ENCODE assay signal across 26 mouse cellular contexts in genomic region chr2:68910727-68911126, GRCm38 (mm10). TPM values are rescaled to one million over a fixed set of nuclear protein-coding genes. Genes with fewer than 3 reads are reported as not detected.
DNase-seq lines count a peak whose midpoint lies in the region; ATAC-seq and TF ChIP-seq lines count a peak whose summit lies in the region.
"Had no signal": no experiment of that assay in that cellular context is flagged by ENCODE, and none has a peak within 500 bp of the region (broad histone marks: within the 10 kb centered on the region; RNA-seq: fewer than 3 reads in every experiment).

No protein-coding gene starts in this region.

- H3K9me3 ChIP-seq in hindbrain, embryonic 13.5 days: no peaks in the 10 kb centered on the region
- H3K9me3 ChIP-seq: forebrain, embryonic 10.5 days; heart, embryonic 13.5 days; hindbrain, embryonic 15.5 days; limb, embryonic 12.5 days; liver, embryonic 15.5 days; neural tube, embryonic 15.5 days had no signal

- TF ChIP-seq CTCF in layer of hippocampus, adult 2 months (conservative IDR thresholded peaks at IDR 0.05): no peak
- TF ChIP-seq CTCF in embryonic fibroblast, embryonic 13.5 days (IDR thresholded peaks at IDR 0.05; ENCODE audit: borderline replicate concordance, insufficient read depth, low read length): no peak

- TF ChIP-seq POLR2A in embryonic fibroblast, embryonic 13.5 days (IDR thresholded peaks at IDR 0.05; ENCODE audit: low read depth, low read length): no peak

- H3K27me3 ChIP-seq in hindbrain, embryonic 13.5 days: no peaks in the 10 kb centered on the region
- H3K27me3 ChIP-seq: heart, embryonic 13.5 days; hindbrain, embryonic 15.5 days; limb, embryonic 12.5 days; liver, embryonic 15.5 days; midbrain, embryonic 13.5 days; neural tube, embryonic 15.5 days had no signal

- WGBS in hindbrain, embryonic 13.5 days: 73% methylated on average over 7 of the region's 7 CpGs

- H3K36me3 ChIP-seq in hindbrain, embryonic 13.5 days: no peaks in the 10 kb centered on the region
- H3K36me3 ChIP-seq: heart, embryonic 13.5 days; hindbrain, embryonic 15.5 days; limb, embryonic 12.5 days; liver, embryonic 15.5 days; midbrain, embryonic 13.5 days; neural tube, embryonic 15.5 days had no signal

- no peak for ATAC-seq in inflammation-experienced regulatory T-cells, adult 6 months
- ATAC-seq in hindbrain, embryonic 13.5 days (ENCODE audit: low FRiP score): no peak
- ATAC-seq: activated CD4-positive, CD25-positive, alpha-beta regulatory T cell, adult 4 months; midbrain, embryonic 13.5 days had no signal

- DNase-seq in layer of hippocampus, adult 2 months (ENCODE audit: low spot score in 2 of 2): no peak
- DNase-seq in layer of hippocampus, postnatal 10 days (ENCODE audit: low spot score in 2 of 2): no peak
- peak; percentile 60 for DNase-seq in Muller cell, postnatal 12 days (ENCODE audit: inconsistent ontology term)
- DNase-seq: adrenal gland, adult 2 months; adrenal gland, postnatal 36 days; cerebellum, adult 9-10 months; cerebellum, postnatal 36 days; gastrocnemius, postnatal 10 days; heart, postnatal 10 days; kidney, postnatal 4 days; lung, embryonic 14.5 days; lung, postnatal 14 days; retina, postnatal 1 day; right cerebral cortex, postnatal 14 days had no signal

- peak overlapping the region; percentile 73 for H3K27ac ChIP-seq in layer of hippocampus, adult 2 months
- peak overlapping the region; percentile 64 for H3K27ac ChIP-seq in embryonic fibroblast, embryonic 13.5 days (ENCODE audit: insufficient read depth, low read length)
- no peak overlapping the region for H3K27ac ChIP-seq in hindbrain, embryonic 13.5 days
- H3K27ac ChIP-seq: forebrain, embryonic 10.5 days; heart, embryonic 13.5 days; hindbrain, embryonic 15.5 days; limb, embryonic 12.5 days; liver, embryonic 15.5 days; midbrain, embryonic 13.5 days; neural tube, embryonic 15.5 days had no signal

- no peak overlapping the region for H3K9ac ChIP-seq in hindbrain, embryonic 13.5 days
- H3K9ac ChIP-seq: heart, embryonic 13.5 days; hindbrain, embryonic 15.5 days; limb, embryonic 12.5 days; liver, embryonic 15.5 days; lung, embryonic 14.5 days; midbrain, embryonic 13.5 days; neural tube, embryonic 15.5 days had no signal

- H3K4me1 ChIP-seq in embryonic fibroblast, embryonic 13.5 days (ENCODE audit: control insufficient read depth, insufficient read depth, low read length): peaks cover 22% of the 10 kb centered on the region
- peaks cover 9% of the 10 kb centered on the region for H3K4me1 ChIP-seq in hindbrain, embryonic 13.5 days (replicated peaks)
- H3K4me1 ChIP-seq: forebrain, embryonic 10.5 days; hindbrain, embryonic 15.5 days; limb, embryonic 12.5 days; midbrain, embryonic 13.5 days; neural tube, embryonic 15.5 days had no signal

- H3K4me2 ChIP-seq in hindbrain, embryonic 13.5 days: no peak overlapping the region
- H3K4me2 ChIP-seq: heart, embryonic 13.5 days; hindbrain, embryonic 15.5 days; limb, embryonic 12.5 days; liver, embryonic 15.5 days; lung, embryonic 14.5 days; midbrain, embryonic 13.5 days; neural tube, embryonic 15.5 days had no signal

- no peak overlapping the region for H3K4me3 ChIP-seq in layer of hippocampus, adult 2 months
- no peak overlapping the region for H3K4me3 ChIP-seq in embryonic fibroblast, embryonic 13.5 days (ENCODE audit: insufficient read depth, low read length)
- no peak overlapping the region for H3K4me3 ChIP-seq in hindbrain, embryonic 13.5 days
- H3K4me3 ChIP-seq: forebrain, embryonic 10.5 days; heart, embryonic 13.5 days; hindbrain, embryonic 15.5 days; limb, embryonic 12.5 days; liver, embryonic 15.5 days; midbrain, embryonic 13.5 days; neural tube, embryonic 15.5 days had no signal

RNA-seq across cellular contexts. Expression of gene Cers6, which starts 49.5 kb away (rescaled TPM):
- 10 to 100 TPM; 92.2 to 97.2 TPM for total RNA-seq in layer of hippocampus, adult 2 months (2021)
- 10 to 100 TPM; 70.5 to 77.3 TPM for total RNA-seq in layer of hippocampus, postnatal 10 days (2021)
- 75.8 and 78.2 TPM in 2 replicates for polyA plus RNA-seq in embryonic fibroblast, embryonic 13.5 days (2011; ENCODE audit: insufficient read length, low read depth, missing spikeins)
- polyA plus RNA-seq in inflammation-experienced regulatory T-cells, adult 6 months (2017; shearing (Covaris generic)): 1 to 10 TPM; 1.8 to 3.8 (median 3.0) TPM
- polyA plus RNA-seq in hindbrain, embryonic 13.5 days (2015; fragmentation: Nextera tagmentation; extraction: Ambion mirVana): 64.5 and 66.6 TPM in 2 replicates
- total RNA-seq: MEL had no signal

Comparison
In these comparisons a context has a peak if more than half of its experiments do, and no peak if none do; other contexts are left out.
1. RNA of gene Cers6, which starts 49.5 kb away (polyA plus RNA-seq): 75.8 to 78.2 TPM in embryonic fibroblast, embryonic 13.5 days and 64.5 to 66.6 TPM in hindbrain, embryonic 13.5 days; 1.8 to 3.8 TPM in inflammation-experienced regulatory T-cells, adult 6 months; every median in the first group is over 10 times any median in the second.